Mouse (Mus musculus): ENCODE results near the gene Emc8. TPM values are rescaled to one million over a fixed set of nuclear protein-coding genes. Genes with fewer than 3 reads are reported as not detected.

The Emc8 gene
- polyA plus RNA-seq, 1 experiment from 2014 or later: 164 TPM

- H3K36me3 ChIP-seq (ENCODE audit: control insufficient read depth, insufficient read depth): no peaks in the 10 kb centered on the region
- ATAC-seq (replicated peaks; ENCODE audit: extremely low read depth, insufficient read depth, low FRiP score): peak; percentile 67
- H3K4me1 ChIP-seq (ENCODE audit: control insufficient read depth, insufficient read depth, low read length): peaks cover 6% of the 10 kb centered on the region
- H3K27ac ChIP-seq (ENCODE audit: low read length): no peak overlapping the region
- H3K27me3 ChIP-seq (ENCODE audit: control insufficient read depth, insufficient read depth, low read length): no peaks in the 10 kb centered on the region
- WGBS: under 1% methylated on average over 41 of the region's 42 CpGs
- H3K4me2 ChIP-seq (ENCODE audit: low read depth, low read length): peak overlapping the region; percentile 96
- H3K9me3 ChIP-seq (replicated peaks; ENCODE audit: control insufficient read depth, low read length): 0 out of 2 replicates have a peak, but pooled peaks cover 4% of the 10 kb centered on the region
- H3K4me3 ChIP-seq (ENCODE audit: low read length): peak overlapping the region; percentile 62
- peak overlapping the region; percentile 76 for H3K9ac ChIP-seq (ENCODE audit: low read length)
Measured at GRCm38 (mm10) chr8:120634329-120634839, 34.0 kb downstream of the Emc8 start.

DNA sequence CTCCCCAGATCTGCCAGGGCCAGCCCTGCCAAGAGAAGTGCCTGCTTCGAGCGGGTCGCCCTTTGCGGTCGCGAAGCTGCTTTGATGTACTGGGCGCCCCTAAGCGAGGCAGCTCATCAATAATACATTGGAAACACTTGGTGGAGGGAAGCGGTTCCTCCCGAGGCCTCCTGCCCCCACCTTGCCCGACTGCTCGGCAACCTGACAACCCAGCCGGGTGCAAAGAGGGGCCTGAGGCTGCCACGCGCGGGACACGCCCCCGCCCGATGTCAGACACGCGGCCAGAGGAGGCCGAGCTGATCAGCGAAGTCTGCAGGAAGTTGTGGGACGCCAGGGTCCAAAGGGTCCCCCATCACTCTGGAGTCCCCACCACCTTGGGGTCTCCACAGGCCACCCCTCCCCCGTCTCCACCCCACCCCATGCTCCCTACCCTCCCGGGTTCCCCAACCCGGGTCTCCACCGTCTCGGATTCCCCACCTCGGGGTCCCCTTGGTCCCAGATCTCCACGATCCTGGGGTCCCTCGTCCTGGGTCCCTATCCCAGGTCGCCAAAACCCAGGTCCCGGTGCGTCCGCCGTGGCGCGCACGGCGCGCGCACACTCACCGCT lies 34.6 kb downstream of the Emc8 start:
- Histone ChIP-seq H3K4me2 (ENCODE audit: low read depth, low read length) (peak overlapping the region; percentile 96), H3K36me3 (ENCODE audit: control insufficient read depth, insufficient read depth) (no peaks in the 10 kb centered on the region), H3K4me1 (ENCODE audit: control insufficient read depth, insufficient read depth, low read length) (peaks cover 6% of the 10 kb centered on the region), H3K27me3 (ENCODE audit: control insufficient read depth, insufficient read depth, low read length) (no peaks in the 10 kb centered on the region), H3K9ac (ENCODE audit: low read length) (peak overlapping the region; percentile 76), H3K9me3 (replicated peaks; ENCODE audit: control insufficient read depth, low read length) (0 out of 2 replicates have a peak, but pooled peaks cover 4% of the 10 kb centered on the region), H3K4me3 (ENCODE audit: low read length) (peak overlapping the region; percentile 62), H3K27ac (ENCODE audit: low read length) (no peak overlapping the region)
- peak; percentile 10; the same call in 1 of the 2 replicates for ATAC-seq (replicated peaks; ENCODE audit: extremely low read depth, insufficient read depth, low FRiP score)
- WGBS: 4% methylated on average over 44 of the region's 44 CpGs

DNA sequence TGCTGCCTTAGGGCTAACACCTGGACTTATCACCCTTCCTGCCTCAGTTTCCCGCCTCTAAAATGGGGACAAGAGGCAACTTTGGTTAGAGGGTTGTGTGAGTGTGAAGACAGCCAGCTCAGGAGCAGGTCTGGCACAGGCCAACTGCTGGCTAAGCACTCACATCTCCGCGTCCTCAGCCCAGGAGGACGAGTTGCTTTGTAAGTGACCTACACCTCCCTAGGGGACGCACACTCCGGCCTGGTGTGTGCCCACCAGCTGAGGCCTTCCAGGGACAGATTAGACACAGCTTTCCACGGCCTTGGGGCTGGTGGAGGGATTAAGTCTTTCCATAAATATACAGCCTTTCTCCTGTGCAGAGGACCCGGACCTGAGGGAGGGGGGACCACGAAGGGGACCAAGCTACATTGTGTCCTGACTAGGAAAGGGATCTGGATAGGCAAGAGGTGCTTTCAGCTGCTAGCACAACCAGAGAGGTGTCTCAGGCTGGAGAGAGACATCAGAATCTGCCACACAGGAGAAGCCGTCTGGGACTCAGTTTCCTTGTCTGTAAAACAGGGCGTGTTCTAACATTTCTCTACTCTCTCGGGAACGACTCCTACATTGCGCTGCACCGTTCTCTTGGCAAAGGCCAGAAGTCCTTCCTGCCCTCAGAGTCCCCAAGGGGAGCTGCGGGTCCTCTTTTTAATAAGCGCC lies 35.3 kb downstream of the Emc8 start:
- Histone ChIP-seq H3K4me3 (ENCODE audit: low read length) (peak overlapping the region; percentile 62; the same call in 1 of the 2 replicates), H3K9ac (ENCODE audit: low read length) (no peak overlapping the region; the same call in 1 of the 2 replicates), H3K36me3 (ENCODE audit: control insufficient read depth, insufficient read depth) (no peaks in the 10 kb centered on the region), H3K4me1 (ENCODE audit: control insufficient read depth, insufficient read depth, low read length) (peaks cover 6% of the 10 kb centered on the region), H3K27me3 (ENCODE audit: control insufficient read depth, insufficient read depth, low read length) (no peaks in the 10 kb centered on the region), H3K4me2 (ENCODE audit: low read depth, low read length) (peak overlapping the region; percentile 96), H3K27ac (ENCODE audit: low read length) (no peak overlapping the region), H3K9me3 (replicated peaks; ENCODE audit: control insufficient read depth, low read length) (0 out of 2 replicates have a peak, but pooled peaks cover 4% of the 10 kb centered on the region)
- no peak for ATAC-seq (replicated peaks; ENCODE audit: extremely low read depth, insufficient read depth, low FRiP score)
- WGBS: 43% methylated on average over 17 of the region's 17 CpGs

GRCm38 (mm10) chr8:120631441-120632375 lies 36.7 kb downstream of the Emc8 start:
- H3K4me1 ChIP-seq (ENCODE audit: control insufficient read depth, insufficient read depth, low read length): peaks cover 6% of the 10 kb centered on the region
- 74% methylated on average over 21 of the region's 21 CpGs for WGBS
- no peak overlapping the region for H3K4me2 ChIP-seq (ENCODE audit: low read depth, low read length)
- H3K9me3 ChIP-seq (replicated peaks; ENCODE audit: control insufficient read depth, low read length): 0 out of 2 replicates have a peak, but pooled peaks cover 4% of the 10 kb centered on the region
- no peak overlapping the region for H3K27ac ChIP-seq (ENCODE audit: low read length)
- no peak for ATAC-seq (replicated peaks; ENCODE audit: extremely low read depth, insufficient read depth, low FRiP score)
- H3K4me3 ChIP-seq (ENCODE audit: low read length): no peak overlapping the region
- H3K9ac ChIP-seq (ENCODE audit: low read length): no peak overlapping the region
- H3K27me3 ChIP-seq (ENCODE audit: control insufficient read depth, insufficient read depth, low read length): no peaks in the 10 kb centered on the region
- H3K36me3 ChIP-seq (ENCODE audit: control insufficient read depth, insufficient read depth): no peaks in the 10 kb centered on the region

GRCm38 (mm10) chr8:120630848-120631247 lies 37.5 kb downstream of the Emc8 start:
- 46% methylated on average over 6 of the region's 6 CpGs for WGBS

DNA sequence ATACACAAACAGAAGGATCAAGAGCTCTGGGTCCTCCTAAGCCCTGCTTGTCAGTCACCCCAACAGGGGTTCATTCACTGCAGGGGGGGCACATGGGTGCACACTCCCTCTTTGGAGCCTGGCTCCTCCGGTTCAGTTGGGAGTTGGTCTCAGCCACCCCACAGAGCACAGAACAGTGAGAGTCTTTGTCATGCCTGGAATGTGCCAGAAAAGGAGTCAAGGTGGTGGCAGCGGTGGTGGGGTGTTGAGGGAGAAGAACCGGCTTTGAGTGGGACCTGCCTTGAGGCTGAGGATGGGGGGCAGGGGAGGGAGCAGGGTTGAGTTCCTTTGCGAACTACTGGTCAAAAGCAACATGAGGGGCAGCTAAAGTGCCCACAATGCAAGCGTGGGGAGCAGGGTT lies 38.3 kb downstream of the Emc8 start:
- Histone ChIP-seq H3K9me3 (replicated peaks; ENCODE audit: control insufficient read depth, low read length) (0 out of 2 replicates have a peak, but pooled peaks cover 4% of the 10 kb centered on the region), H3K4me3 (ENCODE audit: low read length) (no peak overlapping the region), H3K27me3 (ENCODE audit: control insufficient read depth, insufficient read depth, low read length) (no peaks in the 10 kb centered on the region), H3K36me3 (ENCODE audit: control insufficient read depth, insufficient read depth) (no peaks in the 10 kb centered on the region), H3K9ac (ENCODE audit: low read length) (no peak overlapping the region), H3K4me2 (ENCODE audit: low read depth, low read length) (no peak overlapping the region), H3K4me1 (ENCODE audit: control insufficient read depth, insufficient read depth, low read length) (peaks cover 6% of the 10 kb centered on the region), H3K27ac (ENCODE audit: low read length) (no peak overlapping the region)
- ATAC-seq (replicated peaks; ENCODE audit: extremely low read depth, insufficient read depth, low FRiP score): no peak
- 44% methylated on average over 5 of the region's 5 CpGs for WGBS

More at GRCm38 (mm10) chr8:120630848-120631247, 37.5 kb downstream of the Emc8 start:
- no peak overlapping the region for H3K27ac ChIP-seq (ENCODE audit: low read length)
- no peak for ATAC-seq (replicated peaks; ENCODE audit: extremely low read depth, insufficient read depth, low FRiP score)
- 0 out of 2 replicates have a peak, but pooled peaks cover 4% of the 10 kb centered on the region for H3K9me3 ChIP-seq (replicated peaks; ENCODE audit: control insufficient read depth, low read length)
- H3K4me2 ChIP-seq (ENCODE audit: low read depth, low read length): no peak overlapping the region
- no peak overlapping the region for H3K9ac ChIP-seq (ENCODE audit: low read length)
- H3K27me3 ChIP-seq (ENCODE audit: control insufficient read depth, insufficient read depth, low read length): no peaks in the 10 kb centered on the region
- no peaks in the 10 kb centered on the region for H3K36me3 ChIP-seq (ENCODE audit: control insufficient read depth, insufficient read depth)
- H3K4me3 ChIP-seq (ENCODE audit: low read length): no peak overlapping the region
- peaks cover 6% of the 10 kb centered on the region for H3K4me1 ChIP-seq (ENCODE audit: control insufficient read depth, insufficient read depth, low read length)

GRCm38 (mm10) chr8:120627298-120627697 lies 41.1 kb downstream of the Emc8 start:
- Histone ChIP-seq H3K9me3 (replicated peaks; ENCODE audit: control insufficient read depth, low read length) (0 out of 2 replicates have a peak, but pooled peaks cover under 1% of the 10 kb centered on the region), H3K27ac (ENCODE audit: low read length) (no peak overlapping the region), H3K36me3 (ENCODE audit: control insufficient read depth, insufficient read depth) (no peaks in the 10 kb centered on the region), H3K4me3 (ENCODE audit: low read length) (no peak overlapping the region), H3K4me1 (ENCODE audit: control insufficient read depth, insufficient read depth, low read length) (peaks cover 4% of the 10 kb centered on the region; the same call in 1 of the 2 replicates), H3K9ac (ENCODE audit: low read length) (no peak overlapping the region), H3K4me2 (ENCODE audit: low read depth, low read length) (no peak overlapping the region), H3K27me3 (ENCODE audit: control insufficient read depth, insufficient read depth, low read length) (no peaks in the 10 kb centered on the region)
- no peak for ATAC-seq (replicated peaks; ENCODE audit: extremely low read depth, insufficient read depth, low FRiP score)
- WGBS: 82% methylated on average over 5 of the region's 5 CpGs

GRCm38 (mm10) chr8:120626461-120626860 lies 41.9 kb downstream of the Emc8 start:
- Histone ChIP-seq H3K4me2 (ENCODE audit: low read depth, low read length) (no peak overlapping the region), H3K4me1 (ENCODE audit: control insufficient read depth, insufficient read depth, low read length) (peaks cover 6% of the 10 kb centered on the region), H3K36me3 (ENCODE audit: control insufficient read depth, insufficient read depth) (no peaks in the 10 kb centered on the region), H3K9ac (ENCODE audit: low read length) (no peak overlapping the region), H3K27ac (ENCODE audit: low read length) (no peak overlapping the region), H3K4me3 (ENCODE audit: low read length) (no peak overlapping the region), H3K27me3 (ENCODE audit: control insufficient read depth, insufficient read depth, low read length) (no peaks in the 10 kb centered on the region), H3K9me3 (replicated peaks; ENCODE audit: control insufficient read depth, low read length) (no peaks in the 10 kb centered on the region)
- WGBS: 71% methylated on average over 11 of the region's 11 CpGs
- ATAC-seq (replicated peaks; ENCODE audit: extremely low read depth, insufficient read depth, low FRiP score): no peak

Measured in heart, embryonic 16.5 days (tissue).